Mouse (Mus musculus): Measurements from ENCODE around the gene Slc2a1. TPM values are rescaled to one million over a fixed set of nuclear protein-coding genes. Genes with fewer than 3 reads are reported as not detected.

Slc2a1 gene
- polyA plus RNA-seq, 1 experiment, result 215 TPM

DNA sequence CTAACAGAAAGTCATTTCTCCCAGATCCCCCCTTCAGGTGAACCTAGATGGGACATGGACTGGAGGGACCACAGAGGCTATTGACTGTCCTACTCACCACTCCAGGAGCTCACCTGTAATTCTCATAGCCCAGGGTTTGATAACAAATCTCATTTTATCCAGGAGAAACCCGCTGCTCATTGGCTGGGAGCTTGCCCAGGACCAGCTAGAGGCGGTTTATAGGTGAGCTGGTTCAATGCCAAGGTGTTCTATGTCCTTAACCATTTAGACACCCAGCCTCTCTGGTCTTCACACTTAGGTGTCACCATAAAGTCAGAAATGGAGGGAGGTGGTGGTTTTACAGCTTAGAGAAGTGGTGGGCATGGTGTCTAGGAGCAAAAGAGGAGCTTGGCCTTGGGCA lies 644 bp upstream of the Slc2a1 start:
- Histone ChIP-seq H3K4me1 (ENCODE audit: control insufficient read depth) (peaks cover 87% of the 10 kb centered on the region), H3K36me3 (ENCODE audit: control insufficient read depth) (peaks cover 45% of the 10 kb centered on the region), H3K27me3 (ENCODE audit: control insufficient read depth) (peaks cover 9% of the 10 kb centered on the region), H3K4me3 (replicated peaks) (peak overlapping the region; percentile 100), H3K9me3 (ENCODE audit: control insufficient read depth, low read length) (no peaks in the 10 kb centered on the region)
- TF ChIP-seq TAL1 (IDR thresholded peaks at IDR 0.05; ENCODE audit: low read length) (no peak), GATA1 (IDR thresholded peaks at IDR 0.05; ENCODE audit: low read length) (no peak)

GRCm38 (mm10) chr4:119109640-119110039 lies 1.1 kb downstream of the Slc2a1 start:
- no peak for TF ChIP-seq TAL1 (IDR thresholded peaks at IDR 0.05; ENCODE audit: low read length)
- no peak for TF ChIP-seq GATA1 (IDR thresholded peaks at IDR 0.05; ENCODE audit: low read length)
- Histone ChIP-seq H3K4me1 (ENCODE audit: control insufficient read depth) (peaks cover 87% of the 10 kb centered on the region), H3K36me3 (ENCODE audit: control insufficient read depth) (peaks cover 63% of the 10 kb centered on the region)

DNA sequence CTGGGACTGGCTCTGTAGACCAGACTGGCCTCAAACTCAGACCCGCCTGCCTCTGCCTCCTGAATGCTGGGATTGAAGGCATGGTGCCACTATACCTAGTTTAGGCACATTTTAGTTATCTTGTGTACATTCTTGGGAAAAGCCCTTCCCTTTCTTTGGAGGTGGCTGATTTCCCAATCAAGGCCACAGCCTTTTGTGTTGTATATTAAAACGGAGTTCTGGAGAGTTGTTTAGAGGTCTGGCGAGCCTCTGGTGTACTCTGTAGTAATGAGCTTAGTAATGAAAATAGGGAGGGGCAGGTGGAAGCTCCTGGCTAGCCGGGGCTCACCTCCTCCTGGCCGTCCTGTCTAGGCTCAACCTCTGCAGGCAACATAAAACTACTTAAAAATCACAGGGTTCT lies 2.0 kb downstream of the Slc2a1 start:
- H3K4me1 ChIP-seq (ENCODE audit: control insufficient read depth), result peaks cover 87% of the 10 kb centered on the region
- H3K4me3 ChIP-seq (replicated peaks), result peak overlapping the region; percentile 100
- peaks cover 9% of the 10 kb centered on the region for H3K27me3 ChIP-seq (ENCODE audit: control insufficient read depth)
- H3K36me3 ChIP-seq (ENCODE audit: control insufficient read depth), result peaks cover 72% of the 10 kb centered on the region
- H3K9me3 ChIP-seq (ENCODE audit: control insufficient read depth, low read length), result no peaks in the 10 kb centered on the region
- TF ChIP-seq GATA1 (IDR thresholded peaks at IDR 0.05; ENCODE audit: low read length) (no peak), TAL1 (IDR thresholded peaks at IDR 0.05; ENCODE audit: low read length) (no peak)

More at GRCm38 (mm10) chr4:119109640-119110039, 1.1 kb downstream of the Slc2a1 start:
- H3K4me3 ChIP-seq (replicated peaks), result peak overlapping the region; percentile 100
- peaks cover 9% of the 10 kb centered on the region for H3K27me3 ChIP-seq (ENCODE audit: control insufficient read depth)
- H3K9me3 ChIP-seq (ENCODE audit: control insufficient read depth, low read length), result no peaks in the 10 kb centered on the region

DNA sequence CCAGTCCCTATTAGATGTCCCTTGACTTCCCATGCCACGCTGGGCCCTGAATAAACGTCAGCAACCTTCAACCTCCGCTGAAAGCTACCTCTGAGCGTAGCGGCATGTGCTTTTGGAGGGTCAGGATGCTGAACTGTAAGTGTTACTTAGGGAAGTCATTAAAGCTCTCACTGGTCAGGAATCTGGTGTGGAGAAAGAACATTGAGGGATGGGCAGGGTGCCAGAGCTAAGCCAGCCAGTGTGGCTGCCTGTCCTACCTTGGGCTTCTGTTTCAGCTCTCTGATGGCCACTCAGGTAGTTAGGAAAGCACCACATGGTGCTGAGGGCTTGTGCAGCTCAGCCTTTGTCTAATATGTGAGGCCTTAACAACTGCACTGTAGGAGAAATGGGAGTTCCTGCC lies 2.9 kb downstream of the Slc2a1 start:
- Histone ChIP-seq H3K4me1 (ENCODE audit: control insufficient read depth) (peaks cover 87% of the 10 kb centered on the region), H3K9me3 (ENCODE audit: control insufficient read depth, low read length) (no peaks in the 10 kb centered on the region), H3K27me3 (ENCODE audit: control insufficient read depth) (peaks cover 9% of the 10 kb centered on the region), H3K4me3 (replicated peaks) (peak overlapping the region; percentile 100), H3K36me3 (ENCODE audit: control insufficient read depth) (peaks cover 81% of the 10 kb centered on the region)
- no peak for TF ChIP-seq TAL1 (IDR thresholded peaks at IDR 0.05; ENCODE audit: low read length)
- no peak for TF ChIP-seq GATA1 (IDR thresholded peaks at IDR 0.05; ENCODE audit: low read length)

- H3K4me3 ChIP-seq (replicated peaks), result peak overlapping the region; percentile 100
- H3K36me3 ChIP-seq (ENCODE audit: control insufficient read depth), result peaks cover 88% of the 10 kb centered on the region
- no peak for TF ChIP-seq GATA1 (IDR thresholded peaks at IDR 0.05; ENCODE audit: low read length)
- no peak for TF ChIP-seq TAL1 (IDR thresholded peaks at IDR 0.05; ENCODE audit: low read length)
- no peaks in the 10 kb centered on the region; the same call in 1 of the 2 replicates for H3K27me3 ChIP-seq (ENCODE audit: control insufficient read depth)
- peaks cover 87% of the 10 kb centered on the region for H3K4me1 ChIP-seq (ENCODE audit: control insufficient read depth)
- H3K9me3 ChIP-seq (ENCODE audit: control insufficient read depth, low read length), result no peaks in the 10 kb centered on the region
Observed at GRCm38 (mm10) chr4:119112256-119112885, 3.9 kb downstream of the Slc2a1 start.

GRCm38 (mm10) chr4:119115611-119116070 lies 7.1 kb downstream of the Slc2a1 start:
- Histone ChIP-seq H3K4me1 (ENCODE audit: control insufficient read depth) (peaks cover 100% of the 10 kb centered on the region), H3K4me3 (replicated peaks) (peak overlapping the region; percentile 32), H3K36me3 (ENCODE audit: control insufficient read depth) (peaks cover 100% of the 10 kb centered on the region), H3K9me3 (ENCODE audit: control insufficient read depth, low read length) (no peaks in the 10 kb centered on the region), H3K27me3 (ENCODE audit: control insufficient read depth) (no peaks in the 10 kb centered on the region)
- TF ChIP-seq GATA1 (IDR thresholded peaks at IDR 0.05; ENCODE audit: low read length) (no peak), TAL1 (IDR thresholded peaks at IDR 0.05; ENCODE audit: low read length) (no peak)

- no peaks in the 10 kb centered on the region for H3K27me3 ChIP-seq (ENCODE audit: control insufficient read depth)
- H3K9me3 ChIP-seq (ENCODE audit: control insufficient read depth, low read length), result no peaks in the 10 kb centered on the region
- peaks cover 100% of the 10 kb centered on the region for H3K4me1 ChIP-seq (ENCODE audit: control insufficient read depth)
- no peak for TF ChIP-seq TAL1 (IDR thresholded peaks at IDR 0.05; ENCODE audit: low read length)
- no peak for TF ChIP-seq GATA1 (IDR thresholded peaks at IDR 0.05; ENCODE audit: low read length)
- H3K4me3 ChIP-seq (replicated peaks), result peak overlapping the region; percentile 0
- H3K36me3 ChIP-seq (ENCODE audit: control insufficient read depth), result peaks cover 100% of the 10 kb centered on the region
Observed at GRCm38 (mm10) chr4:119116336-119116735, 7.8 kb downstream of the Slc2a1 start.

- Histone ChIP-seq H3K9me3 (ENCODE audit: control insufficient read depth, low read length) (no peaks in the 10 kb centered on the region), H3K4me3 (replicated peaks) (peak overlapping the region; percentile 10), H3K36me3 (ENCODE audit: control insufficient read depth) (peaks cover 100% of the 10 kb centered on the region), H3K27me3 (ENCODE audit: control insufficient read depth) (no peaks in the 10 kb centered on the region), H3K4me1 (ENCODE audit: control insufficient read depth) (peaks cover 100% of the 10 kb centered on the region)
- no peak for TF ChIP-seq GATA1 (IDR thresholded peaks at IDR 0.05; ENCODE audit: low read length)
- no peak for TF ChIP-seq TAL1 (IDR thresholded peaks at IDR 0.05; ENCODE audit: low read length)
Observed at GRCm38 (mm10) chr4:119117571-119117970, 9.1 kb downstream of the Slc2a1 start.

DNA sequence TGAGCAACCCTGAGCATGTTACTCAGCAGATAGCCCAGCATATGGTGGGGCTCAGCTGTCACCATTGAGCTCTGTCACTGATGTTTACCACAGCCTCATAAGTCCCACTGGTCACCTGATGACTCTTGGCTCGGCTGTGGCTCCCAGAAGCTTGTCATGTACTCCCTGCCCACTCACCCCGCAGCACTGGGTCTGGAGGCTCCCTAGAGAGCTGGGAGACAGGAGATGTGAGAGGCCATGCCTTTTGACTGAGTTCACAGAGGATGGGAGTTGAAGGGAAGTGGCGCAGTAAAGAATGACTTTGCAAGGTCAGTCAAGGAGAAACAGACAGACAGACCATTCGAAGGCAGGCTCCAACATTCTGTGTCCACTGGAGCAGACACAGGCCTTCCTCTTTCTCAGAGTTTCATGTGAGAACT lies 10.2 kb downstream of the Slc2a1 start:
- no peaks in the 10 kb centered on the region for H3K27me3 ChIP-seq (ENCODE audit: control insufficient read depth)
- H3K36me3 ChIP-seq (ENCODE audit: control insufficient read depth), result peaks cover 100% of the 10 kb centered on the region
- H3K9me3 ChIP-seq (ENCODE audit: control insufficient read depth, low read length), result no peaks in the 10 kb centered on the region
- TF ChIP-seq TAL1 (IDR thresholded peaks at IDR 0.05; ENCODE audit: low read length) (no peak), GATA1 (IDR thresholded peaks at IDR 0.05; ENCODE audit: low read length) (no peak)
- H3K4me3 ChIP-seq (replicated peaks), result no peak overlapping the region
- peaks cover 99% of the 10 kb centered on the region for H3K4me1 ChIP-seq (ENCODE audit: control insufficient read depth)
